Mouse (Mus musculus): ENCODE data around the gene Smox. TPM values are rescaled to one million over a fixed set of nuclear protein-coding genes. Genes with fewer than 3 reads are reported as not detected.
A peak's percentile ranks its signal among the peaks of the same experiment; 100 is the strongest.

Gene Smox
- total RNA-seq (2021): 10 to 100 TPM; 84.5 to 85.8 TPM
- long read RNA-seq, experiment 1, transcript Smox-201 (7 exons, 2,270 nt): major isoform, 27 of 58 reads
- long read RNA-seq, experiment 1, transcript Smox-207 (8 exons, 2,170 nt): minor isoform, 5 of 58 reads
- long read RNA-seq, experiment 1, partial matches to known transcripts: 3 of 58 reads
- long read RNA-seq, experiment 1, other reads (novel, unspliced or antisense): 17 of 58 reads
- long read RNA-seq, experiment 2, transcript Smox-202 (6 exons, 1,320 nt): minor isoform, 5 of 53 reads
- long read RNA-seq, experiment 2, transcript Smox-201 (7 exons, 2,270 nt): major isoform, 17 of 53 reads
- long read RNA-seq, experiment 2, partial matches to known transcripts: 4 of 53 reads
- long read RNA-seq, experiment 2, other reads (novel, unspliced or antisense): 22 of 53 reads

GRCm38 (mm10) chr2:131491196-131491595 is at the start of gene Smox:
Gene Smox, plus strand, starts transcription at chr2:131491496.
- DNase-seq (ENCODE audit: low spot score in 2 of 2): no peak
- Histone ChIP-seq H3K27ac (peak within 1 kb of the TSS; percentile 98), H3K4me3 (peak within 1 kb of the TSS; percentile 93)
- no peak for TF ChIP-seq CTCF (conservative IDR thresholded peaks at IDR 0.05)

GRCm38 (mm10) chr2:131443084-131443890 is 48.0 kb upstream of the Smox start:
- DNase-seq (ENCODE audit: low spot score in 2 of 2): no peak
- peak; percentile 57 for TF ChIP-seq CTCF (conservative IDR thresholded peaks at IDR 0.05)
- Histone ChIP-seq H3K4me3 (no peak overlapping the region), H3K27ac (no peak overlapping the region)

- no peak for TF ChIP-seq CTCF (conservative IDR thresholded peaks at IDR 0.05)
- no peak overlapping the region for H3K4me3 ChIP-seq
- H3K27ac ChIP-seq: no peak overlapping the region
- DNase-seq (ENCODE audit: low spot score in 2 of 2): no peak
Observed at GRCm38 (mm10) chr2:131443891-131444190, 47.5 kb upstream of the Smox start.

- DNase-seq (ENCODE audit: low spot score in 2 of 2): no peak
- H3K27ac ChIP-seq: no peak overlapping the region
- TF ChIP-seq CTCF (conservative IDR thresholded peaks at IDR 0.05): no peak
- H3K4me3 ChIP-seq: no peak overlapping the region
Observed at GRCm38 (mm10) chr2:131446416-131446982, 44.8 kb upstream of the Smox start.

- no peak for DNase-seq (ENCODE audit: low spot score in 2 of 2)
- TF ChIP-seq CTCF (conservative IDR thresholded peaks at IDR 0.05): no peak
- no peak overlapping the region for H3K4me3 ChIP-seq
- no peak overlapping the region for H3K27ac ChIP-seq
Observed at GRCm38 (mm10) chr2:131447566-131448330, 43.5 kb upstream of the Smox start.

GRCm38 (mm10) chr2:131448353-131448752 is 42.9 kb upstream of the Smox start:
- TF ChIP-seq CTCF (conservative IDR thresholded peaks at IDR 0.05): no peak
- Histone ChIP-seq H3K4me3 (no peak overlapping the region), H3K27ac (no peak overlapping the region)
- DNase-seq (ENCODE audit: low spot score in 2 of 2): no peak

- TF ChIP-seq CTCF (conservative IDR thresholded peaks at IDR 0.05): no peak
- Histone ChIP-seq H3K27ac (no peak overlapping the region), H3K4me3 (no peak overlapping the region)
- no peak for DNase-seq (ENCODE audit: low spot score in 2 of 2)
Observed at GRCm38 (mm10) chr2:131449720-131450119, 41.6 kb upstream of the Smox start.

- Histone ChIP-seq H3K27ac (no peak overlapping the region), H3K4me3 (no peak overlapping the region)
- DNase-seq (ENCODE audit: low spot score in 2 of 2): no peak
- no peak for TF ChIP-seq CTCF (conservative IDR thresholded peaks at IDR 0.05)
Observed at GRCm38 (mm10) chr2:131450491-131450890, 40.8 kb upstream of the Smox start.

- no peak overlapping the region for H3K27ac ChIP-seq
- no peak for DNase-seq (ENCODE audit: low spot score in 2 of 2)
- no peak for TF ChIP-seq CTCF (conservative IDR thresholded peaks at IDR 0.05)
- H3K4me3 ChIP-seq: no peak overlapping the region
Observed at GRCm38 (mm10) chr2:131457728-131458127, 33.6 kb upstream of the Smox start.

- no peak overlapping the region for H3K27ac ChIP-seq
- H3K4me3 ChIP-seq: no peak overlapping the region
- DNase-seq (ENCODE audit: low spot score in 2 of 2): no peak
- TF ChIP-seq CTCF (conservative IDR thresholded peaks at IDR 0.05): no peak
Observed at GRCm38 (mm10) chr2:131460946-131461682, 30.2 kb upstream of the Smox start.

- no peak overlapping the region for H3K27ac ChIP-seq
- H3K4me3 ChIP-seq: no peak overlapping the region
- TF ChIP-seq CTCF (conservative IDR thresholded peaks at IDR 0.05): no peak
- DNase-seq (ENCODE audit: low spot score in 2 of 2): no peak
Observed at GRCm38 (mm10) chr2:131462991-131463390, 28.3 kb upstream of the Smox start.

- TF ChIP-seq CTCF (conservative IDR thresholded peaks at IDR 0.05): no peak
- no peak for DNase-seq (ENCODE audit: low spot score in 2 of 2)
- Histone ChIP-seq H3K27ac (no peak overlapping the region), H3K4me3 (no peak overlapping the region)
Observed at GRCm38 (mm10) chr2:131464147-131464546, 27.1 kb upstream of the Smox start.
